Mouse (Mus musculus) heart, postnatal 0 days (tissue): ENCODE data around the gene Gna11. TPM values are rescaled to one million over a fixed set of nuclear protein-coding genes. Genes with fewer than 3 reads are reported as not detected.
A peak's percentile ranks its signal among the peaks of the same experiment; 100 is the strongest.

Experiments used
- ATAC-seq: fragments of 200-750 bp; cut with Nextera tagmentation; 2 replicates; pipeline ENCODE4 v1.8.0; 2017; ENCODE audit warnings: low read depth, moderate number of reproducible peaks, moderate library complexity; ENCODE audit not compliant: insufficient read depth
- DNase-seq: peaks from one replicate; pipeline ENCODE4 v3.0.0-alpha.2; 2016; ENCODE audit warnings: low spot score
- H3K27ac ChIP-seq: fragments of 300-500 bp; sonication (generic); 2 replicates; pipeline ENCODE4 v1.5.1; 2014; ENCODE audit warnings: low read depth, mild to moderate bottlenecking
- H3K27me3 ChIP-seq: fragments of 300-500 bp; sonication (generic); 2 replicates; pipeline ENCODE4 v1.6.1; 2014; ENCODE audit warnings: low read length, mixed read lengths; ENCODE audit not compliant: control insufficient read depth, insufficient read depth
- H3K36me3 ChIP-seq: fragments of 300-500 bp; sonication (generic); replicated peaks from 2 replicates; pipeline ENCODE4 v1.6.1; 2014; ENCODE audit warnings: low read length, mixed read lengths; ENCODE audit not compliant: control insufficient read depth, insufficient read depth
- H3K4me1 ChIP-seq: fragments of 300-500 bp; sonication (generic); 2 replicates; pipeline ENCODE4 v1.6.1; 2014; ENCODE audit warnings: antibody characterized with exemption; ENCODE audit not compliant: control insufficient read depth, insufficient read depth
- H3K4me2 ChIP-seq: fragments of 300-500 bp; sonication (generic); 2 replicates; pipeline ENCODE4 v1.6.1; 2014; ENCODE audit warnings: low read depth, mild to moderate bottlenecking, low read length, moderate library complexity
- H3K4me3 ChIP-seq: fragments of 300-500 bp; sonication (generic); 2 replicates; pipeline ENCODE4 v1.5.1; 2014; ENCODE audit warnings: low read depth, low read length
- H3K9ac ChIP-seq: fragments of 300-500 bp; sonication (generic); replicated peaks from 2 replicates; pipeline ENCODE4 v1.6.1; 2014; ENCODE audit warnings: low read depth, low read length, mixed read lengths
- H3K9me3 ChIP-seq: fragments of 300-500 bp; sonication (generic); replicated peaks from 2 replicates; pipeline ENCODE4 v1.6.1; 2016; ENCODE audit warnings: low read length; ENCODE audit not compliant: control insufficient read depth
- CTCF ChIP-seq: IDR thresholded peaks from 2 replicates; pipeline ENCODE4 v1.5.1; 2016; ENCODE audit warnings: antibody characterized with exemption, control low read depth, low read depth
- EP300 ChIP-seq: IDR thresholded peaks from 2 replicates; pipeline ENCODE4 v1.6.1; 2016; ENCODE audit warnings: antibody characterized with exemption, low read depth
- WGBS: fragments of 180-500 bp; shearing (Covaris S2); extraction: QIAGEN DNeasy Blood & Tissue Kit; methylation state at CpG from one replicate; pipeline ENCODE4 v1.1.7; 2014; 5-methylcytosine and 5-hydroxymethylcytosine counted together
- polyA plus RNA-seq: library from polyadenylated mRNA; unstranded; fragments of >200 nt; fragmentation: Nextera tagmentation; extraction: Ambion mirVana; gene quantifications from 2 replicates; pipeline ENCODE4 v1.2.1, GENCODE M21; 2015
- total RNA-seq: library from RNA; depleted of rRNA; stranded (reverse); fragments of >200 nt; gene quantifications from 2 replicates; pipeline ENCODE4 v1.2.3, GENCODE M21; 2014; ENCODE audit warnings: low replicate concordance

Gna11 gene
- total and polyA plus RNA-seq, 2 experiments from 2014 or later = 52.4 to 68.2 TPM

- Histone ChIP-seq H3K4me2 (peak within 1 kb of the TSS; percentile 25; the same call in 1 of the 2 replicates), H3K27ac (no peak within 1 kb of the TSS; the same call in 1 of the 2 replicates), H3K9me3 (no peaks in the 10 kb centered on the region), H3K36me3 (no peaks in the 10 kb centered on the region), H3K9ac (no peak within 1 kb of the TSS), H3K4me3 (no peak within 1 kb of the TSS), H3K27me3 (peaks cover 13% of the 10 kb centered on the region; the same call in 1 of the 2 replicates), H3K4me1 (peaks cover 8% of the 10 kb centered on the region)
- TF ChIP-seq EP300 = no peak
- no peak for TF ChIP-seq CTCF
- WGBS = 85% methylated on average over 3 of the region's 3 CpGs
- DNase-seq (no peak), ATAC-seq (no peak)
These were observed 45.0 kb downstream of the Gna11 start, which contains the start of gene S1pr4 for GRCm38 (mm10) chr10:81500032-81500431. TSS of gene S1pr4 (minus strand) at chr10:81500132.

GRCm38 (mm10) chr10:81499250-81499901 is 45.6 kb downstream of the Gna11 start:
- ATAC-seq (no peak), DNase-seq (no peak)
- H3K27ac ChIP-seq = no peak overlapping the region; the same call in 1 of the 2 replicates
- H3K4me1 ChIP-seq = peaks cover 13% of the 10 kb centered on the region
- no peaks in the 10 kb centered on the region for H3K9me3 ChIP-seq
- TF ChIP-seq CTCF (no peak), EP300 (no peak)
- WGBS = 58% methylated on average over 23 of the region's 23 CpGs
- H3K4me2 ChIP-seq = peak overlapping the region; percentile 25; the same call in 1 of the 2 replicates
- no peak overlapping the region for H3K4me3 ChIP-seq
- H3K27me3 ChIP-seq = peaks cover 13% of the 10 kb centered on the region; the same call in 1 of the 2 replicates
- no peaks in the 10 kb centered on the region for H3K36me3 ChIP-seq
- no peak overlapping the region for H3K9ac ChIP-seq

DNA sequence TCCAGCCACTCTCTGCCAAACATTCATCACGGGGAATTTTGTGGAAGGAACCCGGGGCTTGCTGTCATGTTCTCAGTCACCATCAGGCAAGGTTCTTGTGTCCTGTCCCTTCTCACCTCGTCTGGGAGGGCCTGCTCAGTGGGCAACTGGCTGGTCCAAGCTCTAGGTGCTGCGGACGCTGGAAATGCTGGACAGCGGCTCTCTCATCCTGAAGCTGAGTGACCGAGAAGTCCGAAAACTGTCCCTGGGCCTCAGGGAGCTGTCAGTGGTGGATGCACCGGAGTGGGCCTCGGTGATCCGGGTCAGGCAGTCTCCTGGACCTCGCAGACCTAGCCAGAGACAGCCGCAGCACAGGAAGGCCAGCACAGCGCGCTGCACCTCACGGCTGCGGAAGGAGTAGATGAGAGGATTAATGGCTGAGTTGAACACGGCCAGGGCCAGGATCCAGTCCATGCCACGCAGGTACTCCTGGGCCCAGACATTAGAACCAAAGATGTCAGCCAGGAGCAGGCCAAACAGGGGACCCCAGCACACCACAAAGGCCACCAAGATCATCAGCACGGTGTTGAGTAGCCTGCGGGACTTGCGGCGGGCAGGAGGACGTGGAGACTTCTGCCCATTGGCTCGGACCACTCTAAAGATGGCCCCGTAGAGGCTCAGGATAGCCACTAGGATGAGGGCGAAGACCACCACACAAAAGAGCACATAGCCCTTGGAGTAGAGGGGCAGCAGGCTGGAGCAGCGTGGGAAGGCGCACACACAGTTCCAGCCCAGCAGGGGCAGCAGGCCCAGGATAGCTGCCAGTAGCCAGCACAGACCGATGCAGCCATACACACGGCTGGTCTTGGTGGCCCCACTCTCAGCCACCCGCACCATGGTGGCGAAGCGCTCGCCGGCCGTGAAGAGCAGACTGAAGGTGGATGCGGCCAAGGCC is 46.4 kb downstream of the Gna11 start:
- Histone ChIP-seq H3K4me3 (no peak overlapping the region), H3K27ac (no peak overlapping the region; the same call in 1 of the 2 replicates), H3K4me2 (no peak overlapping the region; the same call in 1 of the 2 replicates), H3K9me3 (no peaks in the 10 kb centered on the region), H3K27me3 (0 out of 2 replicates have a peak, but pooled peaks cover 8% of the 10 kb centered on the region), H3K9ac (no peak overlapping the region), H3K4me1 (peaks cover 13% of the 10 kb centered on the region), H3K36me3 (no peaks in the 10 kb centered on the region)
- no peak for DNase-seq
- 80% methylated on average over 38 of the region's 38 CpGs for WGBS
- no peak for TF ChIP-seq CTCF
- no peak for TF ChIP-seq EP300
- no peak for ATAC-seq

GRCm38 (mm10) chr10:81497401-81498270 is 47.4 kb downstream of the Gna11 start:
- no peak overlapping the region for H3K27ac ChIP-seq
- peaks cover 13% of the 10 kb centered on the region for H3K4me1 ChIP-seq
- ATAC-seq = no peak
- no peak overlapping the region for H3K9ac ChIP-seq
- no peak for DNase-seq
- H3K36me3 ChIP-seq = peaks cover 3% of the 10 kb centered on the region
- no peaks in the 10 kb centered on the region for H3K27me3 ChIP-seq
- no peak overlapping the region for H3K4me3 ChIP-seq
- TF ChIP-seq CTCF = no peak
- TF ChIP-seq EP300 = no peak
- H3K9me3 ChIP-seq = no peaks in the 10 kb centered on the region
- 76% methylated on average over 17 of the region's 17 CpGs for WGBS
- H3K4me2 ChIP-seq = no peak overlapping the region; the same call in 1 of the 2 replicates

DNA sequence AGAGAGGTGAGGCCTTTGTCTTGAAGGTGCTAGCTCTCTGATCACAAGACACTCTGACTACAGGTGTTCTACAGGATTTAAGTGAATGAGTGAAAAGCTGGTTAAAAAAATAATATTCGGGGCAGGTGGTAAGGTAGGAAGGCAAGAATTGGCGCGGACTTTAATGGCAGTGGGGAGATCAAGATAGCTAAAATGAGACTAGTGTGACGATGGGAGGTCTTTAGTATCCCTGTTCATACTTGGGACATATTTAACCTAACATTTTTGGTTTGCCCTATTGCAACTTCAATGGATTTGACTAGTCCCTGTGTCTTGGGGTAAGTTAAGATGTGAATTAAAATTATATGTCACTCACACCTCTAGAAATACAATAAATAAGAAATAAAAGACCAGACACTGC is 48.0 kb downstream of the Gna11 start:
- Histone ChIP-seq H3K27ac (no peak overlapping the region), H3K4me3 (peak overlapping the region; percentile 75), H3K9me3 (no peaks in the 10 kb centered on the region), H3K4me2 (peak overlapping the region; percentile 97), H3K9ac (0 out of 2 replicates have a peak overlapping the region, but pooled peaks have one; percentile 48), H3K4me1 (peaks cover 13% of the 10 kb centered on the region), H3K27me3 (no peaks in the 10 kb centered on the region), H3K36me3 (peaks cover 10% of the 10 kb centered on the region)
- 29% methylated on average over 4 of the region's 4 CpGs for WGBS
- no peak for TF ChIP-seq CTCF
- TF ChIP-seq EP300 = no peak
- DNase-seq (no peak), ATAC-seq (no peak)
